ENCODE assay signal across 13 mouse cellular contexts in genomic region chr13:105250264-105250663, GRCm38 (mm10). TPM values are rescaled to one million over a fixed set of nuclear protein-coding genes. Genes with fewer than 3 reads are reported as not detected.
DNase-seq lines count a peak whose midpoint lies in the region; ATAC-seq lines count a peak whose summit lies in the region.
"Had no signal": no experiment of that assay in that cellular context is flagged by ENCODE, and none has a peak within 500 bp of the region (broad histone marks: within the 10 kb centered on the region; RNA-seq: fewer than 3 reads in every experiment).

No protein-coding gene starts in this region.

- peak overlapping the region; percentile 51 for H3K4me2 ChIP-seq in heart, embryonic 16.5 days (ENCODE audit: low read depth, low read length)
- H3K4me2 ChIP-seq in forebrain, embryonic 12.5 days: peak overlapping the region; percentile 25
- H3K4me2 ChIP-seq in hindbrain, embryonic 14.5 days (replicated peaks): peak overlapping the region; percentile 33
- H3K4me2 ChIP-seq in neural tube, embryonic 12.5 days (replicated peaks): peak overlapping the region; percentile 43
- H3K4me2 ChIP-seq: limb, embryonic 12.5 days had no signal

- H3K4me1 ChIP-seq in heart, embryonic 16.5 days (ENCODE audit: control insufficient read depth, insufficient read depth, low read length): 0 out of 2 replicates have a peak, but pooled peaks cover 6% of the 10 kb centered on the region
- H3K4me1 ChIP-seq in forebrain, embryonic 12.5 days: peaks cover 27% of the 10 kb centered on the region
- no peaks in the 10 kb centered on the region for H3K4me1 ChIP-seq in hindbrain, embryonic 14.5 days (replicated peaks; ENCODE audit: control insufficient read depth, insufficient read depth, low read length)
- H3K4me1 ChIP-seq in neural tube, embryonic 12.5 days: peaks cover 19% of the 10 kb centered on the region; the same call in 1 of the 2 replicates
- H3K4me1 ChIP-seq: limb, embryonic 12.5 days had no signal

- H3K9ac ChIP-seq in heart, embryonic 16.5 days (ENCODE audit: low read length): no peak overlapping the region
- H3K9ac ChIP-seq in forebrain, embryonic 12.5 days: no peak overlapping the region
- H3K9ac ChIP-seq in hindbrain, embryonic 14.5 days: no peak overlapping the region
- no peak overlapping the region for H3K9ac ChIP-seq in neural tube, embryonic 12.5 days
- H3K9ac ChIP-seq: limb, embryonic 12.5 days had no signal

- H3K27me3 ChIP-seq in heart, embryonic 16.5 days (ENCODE audit: control insufficient read depth, insufficient read depth, low read length): no peaks in the 10 kb centered on the region
- no peaks in the 10 kb centered on the region for H3K27me3 ChIP-seq in forebrain, embryonic 12.5 days
- no peaks in the 10 kb centered on the region for H3K27me3 ChIP-seq in hindbrain, embryonic 14.5 days (ENCODE audit: control insufficient read depth, insufficient read depth, low read length)
- H3K27me3 ChIP-seq in neural tube, embryonic 12.5 days (replicated peaks): no peaks in the 10 kb centered on the region
- H3K27me3 ChIP-seq: limb, embryonic 12.5 days had no signal

- H3K36me3 ChIP-seq in heart, embryonic 16.5 days (ENCODE audit: control insufficient read depth, insufficient read depth): no peaks in the 10 kb centered on the region
- peaks cover 7% of the 10 kb centered on the region; the same call in 1 of the 2 replicates for H3K36me3 ChIP-seq in forebrain, embryonic 12.5 days (replicated peaks)
- H3K36me3 ChIP-seq in hindbrain, embryonic 14.5 days (replicated peaks; ENCODE audit: control insufficient read depth, insufficient read depth): peaks cover 9% of the 10 kb centered on the region; the same call in 1 of the 2 replicates
- 0 out of 2 replicates have a peak, but pooled peaks cover 4% of the 10 kb centered on the region for H3K36me3 ChIP-seq in neural tube, embryonic 12.5 days
- H3K36me3 ChIP-seq: limb, embryonic 12.5 days had no signal

- no peak for ATAC-seq in heart, embryonic 16.5 days (replicated peaks; ENCODE audit: extremely low read depth, insufficient read depth, low FRiP score)
- peak; percentile 40; the same call in 1 of the 2 replicates for ATAC-seq in forebrain, embryonic 12.5 days (ENCODE audit: low FRiP score)
- peak; percentile 51; the same call in 1 of the 2 replicates for ATAC-seq in hindbrain, embryonic 14.5 days (ENCODE audit: low FRiP score)
- peak; percentile 57 for ATAC-seq in neural tube, embryonic 12.5 days (ENCODE audit: low FRiP score, low read depth)

- no peak for DNase-seq in heart, adult 9 months (ENCODE audit: low spot score in 2 of 2)
- DNase-seq in hindbrain, embryonic 14.5 days (ENCODE audit: low spot score): no peak
- no peak for DNase-seq in cerebellum, adult 11 months
- no peak for DNase-seq in urinary bladder, postnatal 10 days (ENCODE audit: low spot score)
- no peak for DNase-seq in frontal cortex, postnatal 36 days (ENCODE audit: low spot score in 2 of 2)
- DNase-seq: heart, adult 18-20 months; layer of hippocampus, adult 9-11 months; lung, adult 2 months had no signal

- 30% methylated on average over 9 of the region's 9 CpGs for WGBS in heart, embryonic 16.5 days
- 36% methylated on average over 9 of the region's 9 CpGs for WGBS in forebrain, embryonic 12.5 days
- 44% methylated on average over 9 of the region's 9 CpGs for WGBS in hindbrain, embryonic 14.5 days
- 38% methylated on average over 9 of the region's 9 CpGs for WGBS in neural tube, embryonic 12.5 days

- no peaks in the 10 kb centered on the region for H3K9me3 ChIP-seq in heart, embryonic 16.5 days (replicated peaks; ENCODE audit: control insufficient read depth, low read length)
- H3K9me3 ChIP-seq in forebrain, embryonic 12.5 days: no peaks in the 10 kb centered on the region
- no peaks in the 10 kb centered on the region for H3K9me3 ChIP-seq in hindbrain, embryonic 14.5 days (ENCODE audit: control insufficient read depth, low read length)
- no peaks in the 10 kb centered on the region for H3K9me3 ChIP-seq in neural tube, embryonic 12.5 days
- H3K9me3 ChIP-seq: limb, embryonic 12.5 days had no signal

- H3K4me3 ChIP-seq in heart, embryonic 16.5 days (ENCODE audit: low read length): peak overlapping the region; percentile 16; the same call in 1 of the 2 replicates
- peak overlapping the region; percentile 8; the same call in 1 of the 2 replicates for H3K4me3 ChIP-seq in forebrain, embryonic 12.5 days (replicated peaks)
- H3K4me3 ChIP-seq in hindbrain, embryonic 14.5 days (replicated peaks; ENCODE audit: low read length): no peak overlapping the region
- H3K4me3 ChIP-seq in neural tube, embryonic 12.5 days: no peak overlapping the region
- H3K4me3 ChIP-seq: limb, embryonic 12.5 days had no signal

- no peak overlapping the region for H3K27ac ChIP-seq in heart, embryonic 16.5 days (ENCODE audit: low read length)
- peak overlapping the region; percentile 83 for H3K27ac ChIP-seq in forebrain, embryonic 12.5 days
- peak overlapping the region; percentile 78 for H3K27ac ChIP-seq in hindbrain, embryonic 14.5 days
- H3K27ac ChIP-seq in neural tube, embryonic 12.5 days: peak overlapping the region; percentile 20; the same call in 1 of the 2 replicates
- H3K27ac ChIP-seq: limb, embryonic 12.5 days; stomach, postnatal 0 days had no signal

RNA-seq across cellular contexts. Expression of gene Rnf180, which starts 44.4 kb away (rescaled TPM):
- polyA plus RNA-seq in heart, embryonic 16.5 days (2015; fragmentation: Nextera tagmentation; extraction: Ambion mirVana): 1.7 and 1.9 TPM in 2 replicates
- 17.9 and 19.0 TPM in 2 replicates for polyA plus RNA-seq in forebrain, embryonic 12.5 days (2016; fragmentation: Nextera tagmentation; extraction: Ambion mirVana)
- 37.4 and 40.9 TPM in 2 replicates for polyA plus RNA-seq in hindbrain, embryonic 14.5 days (2014; fragmentation: Nextera tagmentation; extraction: Ambion mirVana)
- polyA plus RNA-seq in neural tube, embryonic 12.5 days (2016; fragmentation: Nextera tagmentation; extraction: Ambion mirVana): 12.8 and 13.0 TPM in 2 replicates

Comparison
In these comparisons a context has a peak if more than half of its experiments do, and no peak if none do; other contexts are left out.
1. H3K4me3 ChIP-seq: peak in heart, embryonic 16.5 days (single experiment) and forebrain, embryonic 12.5 days (single experiment); none in hindbrain, embryonic 14.5 days (single experiment) and neural tube, embryonic 12.5 days (single experiment).
2. Peak in every context shown above with its lines, with median percentiles within 50 percentile points of each other: H3K4me2 ChIP-seq.